Mouse (Mus musculus): ENCODE measurements around the gene Mrps23.

- TF ChIP-seq CTCF (IDR thresholded peaks at IDR 0.05; ENCODE audit: low read depth, low read length) = no peak
- TF ChIP-seq POLR2A (IDR thresholded peaks at IDR 0.05; ENCODE audit: insufficient read depth, low read length) = no peak
- no peak for TF ChIP-seq EP300 (IDR thresholded peaks at IDR 0.05; ENCODE audit: insufficient read depth, low read depth, low read length)
Observed at GRCm38 (mm10) chr11:88156403-88156802, 47.8 kb upstream of the Mrps23 start.

Measured in ES-Bruce4 (cell line).